In genomic region chr11:115535401-115536037, GRCm38 (mm10) we compare ENCODE assay signal across 8 mouse cellular contexts. TPM values are rescaled to one million over a fixed set of nuclear protein-coding genes. Genes with fewer than 3 reads are reported as not detected.
DNase-seq lines count a peak whose midpoint lies in the region; ATAC-seq and TF ChIP-seq lines count a peak whose summit lies in the region.

No protein-coding gene starts in this region.

- TF ChIP-seq EP300 in heart, adult 2 months (IDR thresholded peaks at IDR 0.05; ENCODE audit: insufficient read depth, low read depth, low read length) = no peak

- H3K36me3 ChIP-seq in embryonic facial prominence, embryonic 12.5 days = peaks cover 28% of the 10 kb centered on the region
- peaks cover 21% of the 10 kb centered on the region for H3K36me3 ChIP-seq in heart, adult 2 months (ENCODE audit: control insufficient read depth, insufficient read depth, low read length)
- H3K36me3 ChIP-seq in liver, embryonic 11.5 days (ENCODE audit: control insufficient read depth, insufficient read depth, low read length) = peaks cover 26% of the 10 kb centered on the region

- peak; percentile 60 for DNase-seq in A20 (ENCODE audit: low read depth, low spot score)
- peak; percentile 88 for DNase-seq in adrenal gland, postnatal 14 days
- peak in 1 of 2 experiments; percentile 85 for DNase-seq in heart, adult 2 months
- DNase-seq in kidney, adult 8-10 months = peak; percentile 32 to 39
- DNase-seq in liver, embryonic 11.5 days (ENCODE audit: low spot score) = peak; percentile 75
- DNase-seq in spleen, postnatal 4 days (ENCODE audit: low spot score in 2 of 2) = peak; percentile 68 to 85

- no peak for TF ChIP-seq CTCF in heart, adult 2 months (IDR thresholded peaks at IDR 0.05)

- no peaks in the 10 kb centered on the region for H3K27me3 ChIP-seq in embryonic facial prominence, embryonic 12.5 days
- H3K27me3 ChIP-seq in heart, adult 2 months (ENCODE audit: control insufficient read depth, insufficient read depth, low read length) = no peaks in the 10 kb centered on the region
- H3K27me3 ChIP-seq in liver, embryonic 11.5 days (replicated peaks; ENCODE audit: control insufficient read depth, insufficient read depth, low read length) = no peaks in the 10 kb centered on the region

- intact Hi-C loops in heart, adult 2 months (cut with DNase I) = loop anchor here (1.0 to 2.0 kb wide), 3 partner anchors 21 to 45 kb away; partner anchors contain the start of genes Jpt1, Nt5c and Nup85

- H3K9me3 ChIP-seq in embryonic facial prominence, embryonic 12.5 days = no peaks in the 10 kb centered on the region
- H3K9me3 ChIP-seq in liver, embryonic 11.5 days (ENCODE audit: control insufficient read depth, low read length) = no peaks in the 10 kb centered on the region

- peaks cover 13% of the 10 kb centered on the region; the same call in 1 of the 2 replicates for H3K4me1 ChIP-seq in embryonic facial prominence, embryonic 12.5 days
- peaks cover 3% of the 10 kb centered on the region; the same call in 1 of the 2 replicates for H3K4me1 ChIP-seq in heart, adult 2 months (ENCODE audit: control insufficient read depth, insufficient read depth, low read length)
- H3K4me1 ChIP-seq in liver, embryonic 11.5 days (replicated peaks; ENCODE audit: control insufficient read depth, insufficient read depth, low read length) = peaks cover 21% of the 10 kb centered on the region

- TF ChIP-seq POLR2A in heart, adult 2 months (IDR thresholded peaks at IDR 0.05; ENCODE audit: insufficient read depth, low read depth, low read length) = no peak

- peak; percentile 42 for ATAC-seq in embryonic facial prominence, embryonic 12.5 days (ENCODE audit: insufficient number of reproducible peaks, insufficient read depth, low FRiP score, low TSS enrichment)
- ATAC-seq in liver, embryonic 11.5 days (replicated peaks; ENCODE audit: low FRiP score) = peak; percentile 77
- ATAC-seq in monocyte, adult 5-6 weeks (replicated peaks; ENCODE audit: insufficient number of reproducible peaks, low FRiP score, low TSS enrichment, poor library complexity, severe bottlenecking) = peak; percentile 52

- peaks cover 2% of the 10 kb centered on the region; the same call in 1 of the 2 replicates for H3K79me2 ChIP-seq in heart, adult 2 months (replicated peaks; ENCODE audit: control insufficient read depth, insufficient read depth, low read length)

- H3K27ac ChIP-seq in embryonic facial prominence, embryonic 12.5 days = peak overlapping the region; percentile 100
- peak overlapping the region; percentile 94 for H3K27ac ChIP-seq in heart, adult 2 months
- peak overlapping the region; percentile 100 for H3K27ac ChIP-seq in liver, embryonic 11.5 days (ENCODE audit: low read depth, low read length)

- WGBS in embryonic facial prominence, embryonic 12.5 days = 1% methylated on average over 74 of the region's 84 CpGs
- 1% methylated on average over 73 of the region's 84 CpGs for WGBS in heart, adult 2 months
- under 1% methylated on average over 77 of the region's 84 CpGs for WGBS in liver, embryonic 11.5 days

- H3K9ac ChIP-seq in embryonic facial prominence, embryonic 12.5 days = peak overlapping the region; percentile 98
- H3K9ac ChIP-seq in heart, adult 2 months (ENCODE audit: low read depth, low read length) = peak overlapping the region; percentile 92
- peak overlapping the region; percentile 99 for H3K9ac ChIP-seq in liver, embryonic 11.5 days (ENCODE audit: low read depth, low read length)

- peak overlapping the region; percentile 84 for H3K4me2 ChIP-seq in embryonic facial prominence, embryonic 12.5 days (replicated peaks)
- H3K4me2 ChIP-seq in liver, embryonic 11.5 days = peak overlapping the region; percentile 88

- peak overlapping the region; percentile 93 for H3K4me3 ChIP-seq in embryonic facial prominence, embryonic 12.5 days
- H3K4me3 ChIP-seq in heart, adult 2 months = peak overlapping the region; percentile 73
- H3K4me3 ChIP-seq in liver, embryonic 11.5 days (ENCODE audit: low read depth, low read length) = peak overlapping the region; percentile 99

RNA-seq across cellular contexts. Expression of gene Sumo2, which starts 0.6 kb away (rescaled TPM):
- total RNA-seq in adrenal gland, postnatal 14 days (2021) = 262 and 272 TPM in 2 replicates
- 1,276 and 1,289 TPM in 2 replicates for polyA plus RNA-seq in embryonic facial prominence, embryonic 12.5 days (2016; fragmentation: Nextera tagmentation; extraction: Ambion mirVana)
- 100 to 1,000 TPM; 168 to 177 TPM for total RNA-seq in heart, adult 2 months (2021)
- polyA plus RNA-seq in heart, adult 2 months (2012; rRNA removed) = 64.7 and 126 TPM in 2 replicates
- polyA plus RNA-seq in liver, embryonic 11.5 days (2014; fragmentation: Nextera tagmentation; extraction: Ambion mirVana) = 874 and 889 TPM in 2 replicates
- total RNA-seq in monocyte, adult 5-6 weeks (2017) = 356 to 417 TPM (median 357 TPM) in 3 replicates

RNA-seq across cellular contexts. Expression of gene Jpt1, which starts 21.3 kb away (rescaled TPM):
- 99.8 and 101 TPM in 2 replicates for total RNA-seq in adrenal gland, postnatal 14 days (2021)
- 591 and 626 TPM in 2 replicates for polyA plus RNA-seq in embryonic facial prominence, embryonic 12.5 days (2016; fragmentation: Nextera tagmentation; extraction: Ambion mirVana)
- 100 to 1,000 TPM; 110 TPM for total RNA-seq in heart, adult 2 months (2021)
- 116 and 124 TPM in 2 replicates for polyA plus RNA-seq in heart, adult 2 months (2012; rRNA removed)
- polyA plus RNA-seq in liver, embryonic 11.5 days (2014; fragmentation: Nextera tagmentation; extraction: Ambion mirVana) = 435 and 437 TPM in 2 replicates
- total RNA-seq in monocyte, adult 5-6 weeks (2017) = 230 to 253 TPM (median 234 TPM) in 3 replicates

RNA-seq across cellular contexts. Expression of gene Nup85, which starts 28.7 kb away (rescaled TPM):
- total RNA-seq in adrenal gland, postnatal 14 days (2021) = 40.7 and 52.8 TPM in 2 replicates
- polyA plus RNA-seq in embryonic facial prominence, embryonic 12.5 days (2016; fragmentation: Nextera tagmentation; extraction: Ambion mirVana) = 192 and 205 TPM in 2 replicates
- total RNA-seq in heart, adult 2 months (2021) = 10 to 100 TPM; 19.8 to 20.2 TPM
- 28.0 and 44.1 TPM in 2 replicates for polyA plus RNA-seq in heart, adult 2 months (2012; rRNA removed)
- 277 and 296 TPM in 2 replicates for polyA plus RNA-seq in liver, embryonic 11.5 days (2014; fragmentation: Nextera tagmentation; extraction: Ambion mirVana)
- total RNA-seq in monocyte, adult 5-6 weeks (2017) = 44.3 to 90.7 TPM (median 75.8 TPM) in 3 replicates

RNA-seq across cellular contexts. Expression of gene Nt5c, which starts 43.9 kb away (rescaled TPM):
- total RNA-seq in adrenal gland, postnatal 14 days (2021) = 73.8 and 89.8 TPM in 2 replicates
- 73.7 and 80.6 TPM in 2 replicates for polyA plus RNA-seq in embryonic facial prominence, embryonic 12.5 days (2016; fragmentation: Nextera tagmentation; extraction: Ambion mirVana)
- 10 to 100 TPM; 10.9 to 12.9 TPM for total RNA-seq in heart, adult 2 months (2021)
- 11.7 and 12.4 TPM in 2 replicates for polyA plus RNA-seq in heart, adult 2 months (2012; rRNA removed)
- polyA plus RNA-seq in liver, embryonic 11.5 days (2014; fragmentation: Nextera tagmentation; extraction: Ambion mirVana) = 96.8 and 105 TPM in 2 replicates
- 154 to 190 TPM (median 179 TPM) in 3 replicates for total RNA-seq in monocyte, adult 5-6 weeks (2017)
